Mouse (Mus musculus) myocyte (in vitro differentiated cells): Measurements from ENCODE around the gene Vmn2r110. TPM values are rescaled to one million over a fixed set of nuclear protein-coding genes. Genes with fewer than 3 reads are reported as not detected.

Experiments used
- H3K27me3 ChIP-seq: one replicate; pipeline ENCODE4 v1.6.1; 2011; ENCODE audit not compliant: control insufficient read depth, insufficient read depth, insufficient read length
- H3K36me3 ChIP-seq: one replicate; pipeline ENCODE4 v1.6.1; 2011; ENCODE audit not compliant: control insufficient read depth, insufficient read depth
- H3K4me2 ChIP-seq: one replicate; pipeline ENCODE4 v1.6.1; 2011; ENCODE audit warnings: low read depth, control low read depth
- H3K4me3 ChIP-seq: one replicate; pipeline ENCODE4 v1.5.1; 2011; ENCODE audit warnings: mild to moderate bottlenecking, control low read depth, moderate library complexity
- H3K79me2 ChIP-seq: one replicate; pipeline ENCODE4 v1.6.1; 2011; ENCODE audit not compliant: control insufficient read depth, insufficient read depth
- H3ac ChIP-seq: one replicate; pipeline ENCODE4 v1.6.1; 2011; ENCODE audit not compliant: control insufficient read depth, insufficient read length
- CEBPB ChIP-seq: IDR thresholded peaks from 2 replicates; pipeline ENCODE4 v1.6.1; 2011; ENCODE audit warnings: mild to moderate bottlenecking, moderate library complexity; ENCODE audit not compliant: poor library complexity, insufficient read depth, severe bottlenecking
- E2F4 ChIP-seq: IDR thresholded peaks from one replicate; pipeline ENCODE4 v1.6.1; 2011; ENCODE audit warnings: mild to moderate bottlenecking, control low read depth, moderate library complexity; ENCODE audit not compliant: insufficient read depth
- MAX ChIP-seq: IDR thresholded peaks from one replicate; pipeline ENCODE4 v1.6.1; 2011; ENCODE audit warnings: low read depth, mild to moderate bottlenecking, control low read depth
- MYOD1 ChIP-seq, 3 experiments: IDR thresholded peaks; one replicate each; pipeline ENCODE4 v1.6.1; 2011; ENCODE audit warnings: control low read depth in 2 of 3, low read depth in 2 of 3, mild to moderate bottlenecking in 2 of 3, moderate library complexity in 1 of 3; ENCODE audit not compliant: insufficient read length in 2 of 3, control insufficient read depth in 1 of 3
- MYOG ChIP-seq, 3 experiments: IDR thresholded peaks; one replicate each; pipeline ENCODE4 v1.6.1; 2011; ENCODE audit warnings: control low read depth in 2 of 3, low read depth in 2 of 3, mild to moderate bottlenecking in 2 of 3; ENCODE audit not compliant: insufficient read length in 2 of 3, control insufficient read depth in 1 of 3, insufficient read depth in 1 of 3
- POLR2A ChIP-seq: IDR thresholded peaks from one replicate; pipeline ENCODE4 v1.6.1; 2011; ENCODE audit warnings: low read depth, mild to moderate bottlenecking, control low read depth, moderate library complexity; ENCODE audit not compliant: insufficient read length
- POLR2AphosphoS2 ChIP-seq: IDR thresholded peaks from one replicate; pipeline ENCODE4 v1.6.1; 2011; ENCODE audit warnings: low read depth, control low read depth; ENCODE audit not compliant: insufficient read length
- REST ChIP-seq: IDR thresholded peaks from one replicate; pipeline ENCODE4 v1.6.1; 2011; ENCODE audit warnings: mild to moderate bottlenecking, control low read depth, moderate library complexity; ENCODE audit not compliant: insufficient read depth, insufficient read length
- SRF ChIP-seq: IDR thresholded peaks from one replicate; pipeline ENCODE4 v1.6.1; 2011; ENCODE audit warnings: low read depth; ENCODE audit not compliant: control insufficient read depth, insufficient read length
- TCF12 ChIP-seq: IDR thresholded peaks from one replicate; pipeline ENCODE4 v1.6.1; 2011; ENCODE audit warnings: mild to moderate bottlenecking, control low read depth; ENCODE audit not compliant: poor library complexity, insufficient read depth, severe bottlenecking
- TCF3 ChIP-seq: IDR thresholded peaks from one replicate; pipeline ENCODE4 v1.6.1; 2011; ENCODE audit warnings: low read depth, control low read depth; ENCODE audit not compliant: insufficient read length
- USF1 ChIP-seq: IDR thresholded peaks from one replicate; pipeline ENCODE4 v1.6.1; 2011; ENCODE audit warnings: low read depth, mild to moderate bottlenecking, control low read depth, moderate library complexity
- polyA plus RNA-seq: library from polyadenylated mRNA; unstranded; fragments of >200 nt; fragmentation: generic; extraction: Trizol; gene quantifications from one replicate; pipeline ENCODE4 v1.2.1, GENCODE M21; 2012; ENCODE audit warnings: missing spikeins

The Vmn2r110 gene
- not detected for polyA plus RNA-seq

DNA sequence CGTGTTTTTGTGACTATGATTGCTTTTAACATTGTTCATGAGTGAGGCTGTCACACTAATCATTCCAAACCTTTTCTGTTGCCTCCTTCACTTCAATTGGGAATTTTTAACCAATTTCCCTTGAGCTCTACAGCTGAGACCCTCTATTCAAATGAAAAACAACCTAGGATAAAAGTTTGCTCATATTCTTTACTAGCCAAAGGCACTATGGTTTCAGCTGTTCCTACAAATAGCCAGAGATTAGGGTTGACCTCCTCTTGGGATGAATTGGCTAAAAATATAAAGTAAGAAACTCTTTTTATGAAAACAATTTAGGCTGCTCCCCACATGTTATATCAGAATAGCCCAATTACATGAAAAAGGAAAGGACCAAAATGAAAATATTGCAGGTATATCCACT, at the start of gene Vmn2r110:
Vmn2r110 (minus strand) TSS at position 101 of the 400 bp plus-strand sequence.
- Histone ChIP-seq H3K4me3 (no peak within 1 kb of the TSS), H3ac (no peak within 1 kb of the TSS), H3K36me3 (no peaks in the 10 kb centered on the region), H3K4me2 (no peak within 1 kb of the TSS), H3K27me3 (no peaks in the 10 kb centered on the region), H3K79me2 (no peaks in the 10 kb centered on the region)
- TF ChIP-seq TCF3 (no peak), MAX (no peak), TCF12 (no peak), MYOD1 (IDR thresholded peaks at IDR 0.05; ENCODE audit: control insufficient read depth in 1 of 3, insufficient read length in 2 of 3, low read depth in 2 of 3) (no peak), REST (no peak), CEBPB (no peak), E2F4 (no peak), SRF (no peak), USF1 (no peak), POLR2AphosphoS2 (no peak), MYOG (IDR thresholded peaks at IDR 0.05; ENCODE audit: control insufficient read depth in 1 of 3, insufficient read depth in 1 of 3, insufficient read length in 2 of 3, low read depth in 2 of 3) (no peak), POLR2A (no peak)

DNA sequence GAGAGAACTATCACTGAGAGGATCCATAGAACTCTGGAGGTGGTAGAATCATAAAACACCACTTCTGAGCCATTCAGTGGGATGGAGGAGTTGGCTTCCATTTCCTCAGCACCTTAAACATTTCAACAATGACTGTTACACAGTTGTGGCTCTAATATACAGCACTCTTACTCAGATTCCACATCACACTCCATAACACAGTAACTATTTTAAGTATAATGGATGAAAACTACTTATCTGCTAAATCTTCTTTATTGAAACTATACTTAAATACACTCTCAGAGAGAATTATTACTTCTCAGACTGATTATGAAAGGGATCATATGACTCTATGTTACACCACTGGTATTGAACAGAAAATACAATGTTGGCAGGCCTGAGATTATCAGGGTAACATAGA, 28.6 kb upstream of the Vmn2r110 start, which contains the start of gene Fpr-rs3:
Fpr-rs3 (minus strand) TSS at position 101 of the 400 bp plus-strand sequence.
- Histone ChIP-seq H3K27me3 (no peaks in the 10 kb centered on the region), H3K36me3 (no peaks in the 10 kb centered on the region), H3K4me3 (no peak within 1 kb of the TSS), H3K4me2 (no peak within 1 kb of the TSS), H3K79me2 (no peaks in the 10 kb centered on the region), H3ac (no peak within 1 kb of the TSS)
- TF ChIP-seq REST (no peak), POLR2AphosphoS2 (no peak), MAX (no peak), MYOG (IDR thresholded peaks at IDR 0.05; ENCODE audit: control insufficient read depth in 1 of 3, insufficient read depth in 1 of 3, insufficient read length in 2 of 3, low read depth in 2 of 3) (no peak), TCF12 (no peak), USF1 (no peak), POLR2A (no peak), TCF3 (no peak), MYOD1 (IDR thresholded peaks at IDR 0.05; ENCODE audit: control insufficient read depth in 1 of 3, insufficient read length in 2 of 3, low read depth in 2 of 3) (no peak), E2F4 (no peak), SRF (no peak)

DNA sequence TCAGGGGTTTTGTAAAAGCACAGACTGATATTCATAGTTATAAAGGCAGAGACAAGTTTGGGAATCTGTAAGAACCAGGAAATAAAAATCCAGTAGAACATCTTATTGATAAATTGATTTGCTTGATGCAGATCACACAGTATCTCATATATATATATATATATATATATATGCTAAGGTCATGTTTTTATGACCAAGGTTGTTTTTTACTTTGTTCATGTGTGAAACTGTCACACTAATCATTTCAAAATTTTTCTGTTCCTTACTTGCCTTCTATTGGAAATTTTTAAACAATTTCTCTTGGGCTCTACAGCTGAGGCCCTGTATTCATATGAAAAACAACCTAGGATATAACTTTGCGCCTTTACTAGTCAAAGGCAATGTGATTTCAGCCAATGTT, 31.6 kb downstream of the Vmn2r110 start, which contains the start of gene Vmn2r109:
Vmn2r109 (minus strand) TSS at position 101 of the 400 bp plus-strand sequence.
- Histone ChIP-seq H3ac (no peak within 1 kb of the TSS), H3K79me2 (no peaks in the 10 kb centered on the region), H3K27me3 (no peaks in the 10 kb centered on the region), H3K4me3 (no peak within 1 kb of the TSS), H3K4me2 (no peak within 1 kb of the TSS), H3K36me3 (no peaks in the 10 kb centered on the region)
- TF ChIP-seq REST: no peak
- TF ChIP-seq SRF: no peak
- TF ChIP-seq TCF3: no peak
- TF ChIP-seq CEBPB: no peak
- TF ChIP-seq MAX: no peak
- TF ChIP-seq POLR2A: no peak
- TF ChIP-seq MYOG (IDR thresholded peaks at IDR 0.05; ENCODE audit: control insufficient read depth in 1 of 3, insufficient read depth in 1 of 3, insufficient read length in 2 of 3, low read depth in 2 of 3): no peak
- TF ChIP-seq TCF12: no peak
- no peak for TF ChIP-seq USF1
- no peak for TF ChIP-seq POLR2AphosphoS2
- no peak for TF ChIP-seq E2F4
- TF ChIP-seq MYOD1 (IDR thresholded peaks at IDR 0.05; ENCODE audit: control insufficient read depth in 1 of 3, insufficient read length in 2 of 3, low read depth in 2 of 3): no peak

Other genes starting within 250 kb of the Vmn2r110 start
- not detected for gene Vmn1r224, start 182.3 kb downstream of the Vmn2r110 start, polyA plus RNA-seq
- not detected for gene Vmn2r108, start 115.1 kb downstream of the Vmn2r110 start, polyA plus RNA-seq
- not detected for gene Vmn1r225, start 98.3 kb downstream of the Vmn2r110 start, polyA plus RNA-seq
- gene Vmn2r109, start 31.7 kb downstream of the Vmn2r110 start, polyA plus RNA-seq: not detected
- not detected for gene Fpr-rs3, start 28.5 kb upstream of the Vmn2r110 start, polyA plus RNA-seq
- not detected for gene Vmn1r226, start 86.4 kb upstream of the Vmn2r110 start, polyA plus RNA-seq
- gene Vmn1r227, start 133.4 kb upstream of the Vmn2r110 start, polyA plus RNA-seq: not detected
- gene Vmn1r228, start 189.7 kb upstream of the Vmn2r110 start, polyA plus RNA-seq: not detected
- gene Vmn1r229, start 215.1 kb upstream of the Vmn2r110 start, polyA plus RNA-seq: not detected
- gene Vmn1r230, start 244.0 kb upstream of the Vmn2r110 start, polyA plus RNA-seq: not detected